Mouse (Mus musculus): ENCODE data around the gene Mup7.
"Not testable (repeated sequence)": the region's sequence is repeated elsewhere in the genome, so short reads cannot be mapped to it uniquely, and the experiment has no call there.

Gene Mup7

DNA sequence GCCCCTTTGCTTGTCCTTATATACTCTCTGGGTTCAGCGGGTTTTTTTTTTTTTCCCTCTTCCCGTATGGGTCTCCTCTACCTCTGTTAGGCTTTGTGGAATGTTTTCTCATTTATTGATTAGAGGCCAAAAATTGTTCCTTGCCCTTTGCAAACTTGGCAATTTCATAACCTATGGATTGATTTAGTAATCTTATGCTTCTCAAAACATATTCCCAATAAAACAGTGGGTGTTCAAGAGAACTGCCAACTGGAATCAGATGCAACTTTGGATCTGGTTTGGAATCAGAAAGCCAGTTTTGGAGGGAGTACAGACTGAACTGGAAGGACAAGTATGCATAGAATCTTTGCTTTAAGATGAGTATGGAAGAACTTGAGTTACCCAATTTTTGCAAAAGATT is at the start of gene Mup7:
Gene Mup7 (minus strand): TSS at position 101 of the 400 bp plus-strand sequence.
- POLR2A ChIA-PET, CTCF ChIA-PET: not testable (repeated sequence)

DNA sequence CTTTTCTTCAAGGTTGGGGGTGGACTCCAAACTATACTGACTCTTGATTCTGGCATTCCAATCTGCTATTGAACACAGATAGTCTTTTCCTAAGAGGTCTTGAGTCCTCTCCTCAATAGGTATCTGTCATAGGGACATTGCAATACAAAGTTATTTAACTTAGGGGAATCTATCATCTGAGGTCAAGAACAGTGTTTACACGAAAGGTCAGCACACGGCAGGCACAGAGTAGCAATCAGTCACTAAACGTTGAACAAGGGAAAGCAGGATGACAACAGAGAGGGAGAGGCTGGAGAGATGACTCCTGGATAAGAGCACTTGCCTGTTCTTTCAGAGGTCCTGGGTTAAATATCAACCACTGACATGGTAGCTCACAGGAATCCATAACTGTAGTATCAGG is 9.6 kb upstream of the Mup7 start:
- POLR2A ChIA-PET, CTCF ChIA-PET: not testable (repeated sequence)

DNA sequence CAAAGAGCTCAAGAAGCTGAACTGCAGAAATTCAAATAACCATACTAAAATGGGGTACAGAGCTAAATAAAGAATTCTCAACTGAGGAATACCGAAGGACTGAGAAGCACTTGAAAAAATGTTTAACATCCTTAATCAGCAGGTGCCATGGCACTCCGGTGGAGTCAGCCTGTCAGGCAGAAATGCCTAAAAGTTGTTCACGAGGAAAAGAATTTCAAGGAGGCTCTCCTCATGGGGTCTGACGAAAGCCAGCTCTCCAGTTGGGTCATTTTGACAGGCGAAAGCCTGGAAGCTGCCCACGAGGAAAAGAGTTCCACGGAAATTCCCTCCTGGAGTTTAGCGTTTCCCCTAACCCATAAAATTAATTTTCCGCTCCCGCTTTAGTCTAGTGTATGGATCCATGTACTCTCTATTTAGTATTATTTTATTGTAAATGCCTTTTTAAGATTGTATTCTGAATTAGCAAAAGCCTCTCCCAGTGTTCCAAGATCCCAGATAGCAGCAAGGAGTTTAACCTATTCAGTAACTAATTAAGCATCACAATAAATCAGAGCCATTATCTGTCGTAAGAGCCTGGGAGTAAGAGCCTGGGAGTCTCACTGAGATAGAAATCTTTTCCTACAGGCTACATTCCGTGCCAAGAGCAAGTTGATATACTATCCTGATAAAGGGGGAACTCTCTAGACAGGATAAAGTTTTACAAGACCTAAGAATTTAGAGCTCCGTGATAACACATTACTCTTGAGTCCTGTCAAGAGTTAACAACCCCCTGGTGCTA is 40.8 kb downstream of the Mup7 start:
- CTCF ChIA-PET, POLR2A ChIA-PET: not testable (repeated sequence)

GRCm38 (mm10) chr4:60020141-60020540 is 50.1 kb downstream of the Mup7 start:
- POLR2A ChIA-PET, CTCF ChIA-PET: not testable (repeated sequence)

Measured in embryonic stem cell, embryonic (primary cell).